Mouse (Mus musculus) testis, adult 2 months (tissue): ENCODE measurements around the gene Gm42906.

Experiments used
- CTCF ChIP-seq: fragments of 200-500 bp; IDR thresholded peaks from 2 replicates; pipeline ENCODE4 v1.5.1; 2012; ENCODE audit warnings: low read depth, mild to moderate bottlenecking, inconsistent platforms, low read length, moderate library complexity; ENCODE audit not compliant: control insufficient read depth, insufficient read depth, insufficient replicate concordance
- POLR2A ChIP-seq: fragments of 200-500 bp; IDR thresholded peaks from 2 replicates; pipeline ENCODE4 v1.6.1; 2012; ENCODE audit warnings: low read depth, mild to moderate bottlenecking, inconsistent platforms, low read length, moderate library complexity; ENCODE audit not compliant: control insufficient read depth

GRCm38 (mm10) chr5:151046131-151046530 lies 381.8 kb downstream of the Gm42906 start:
- TF ChIP-seq CTCF (no peak), POLR2A (no peak)
